Mouse (Mus musculus): Measurements from ENCODE around the gene Kcna10. TPM values are rescaled to one million over a fixed set of nuclear protein-coding genes. Genes with fewer than 3 reads are reported as not detected.

Kcna10 gene
- polyA plus RNA-seq, 1 experiment, result not detected

DNA sequence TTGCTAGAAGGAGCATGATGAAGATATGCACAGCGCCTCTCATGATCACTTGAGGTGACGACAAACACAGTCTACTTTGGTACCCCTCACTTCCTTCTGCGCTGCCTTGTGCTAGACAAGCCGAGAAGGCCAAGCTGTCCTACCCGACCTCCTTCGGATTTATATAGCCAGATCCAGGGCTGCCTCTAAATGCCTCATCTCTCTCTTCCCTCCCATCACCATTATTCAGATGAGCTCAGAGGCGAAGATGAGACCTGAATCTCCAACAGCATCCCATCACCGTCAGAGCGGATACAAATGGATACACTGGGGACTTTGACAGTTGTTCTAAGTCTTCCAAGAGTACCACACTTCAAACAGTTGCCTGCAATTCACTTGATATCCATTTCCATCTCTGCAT is 56.8 kb downstream of the Kcna10 start, which contains the start of gene Prok1:
Prok1 (minus strand) TSS at position 101 of the 400 bp plus-strand sequence.
- Histone ChIP-seq H3K27ac (ENCODE audit: insufficient read depth, low read length) (no peak within 1 kb of the TSS), H3K36me3 (ENCODE audit: control insufficient read depth, insufficient read depth, low read length, poor library complexity, severe bottlenecking) (no peaks in the 10 kb centered on the region), H3K9me3 (replicated peaks; ENCODE audit: control insufficient read depth, insufficient read depth, low read length, poor library complexity, severe bottlenecking) (no peaks in the 10 kb centered on the region), H3K27me3 (ENCODE audit: control insufficient read depth, insufficient read depth, low read length, poor library complexity, severe bottlenecking) (no peaks in the 10 kb centered on the region), H3K9ac (ENCODE audit: low read depth, poor library complexity, severe bottlenecking) (no peak within 1 kb of the TSS), H3K4me3 (ENCODE audit: low read depth, low read length) (no peak within 1 kb of the TSS), H3K4me1 (ENCODE audit: control insufficient read depth, insufficient read depth, low read length) (no peaks in the 10 kb centered on the region)
- no peak for TF ChIP-seq EP300 (IDR thresholded peaks at IDR 0.05; ENCODE audit: insufficient read depth, low read depth, low read length)

DNA sequence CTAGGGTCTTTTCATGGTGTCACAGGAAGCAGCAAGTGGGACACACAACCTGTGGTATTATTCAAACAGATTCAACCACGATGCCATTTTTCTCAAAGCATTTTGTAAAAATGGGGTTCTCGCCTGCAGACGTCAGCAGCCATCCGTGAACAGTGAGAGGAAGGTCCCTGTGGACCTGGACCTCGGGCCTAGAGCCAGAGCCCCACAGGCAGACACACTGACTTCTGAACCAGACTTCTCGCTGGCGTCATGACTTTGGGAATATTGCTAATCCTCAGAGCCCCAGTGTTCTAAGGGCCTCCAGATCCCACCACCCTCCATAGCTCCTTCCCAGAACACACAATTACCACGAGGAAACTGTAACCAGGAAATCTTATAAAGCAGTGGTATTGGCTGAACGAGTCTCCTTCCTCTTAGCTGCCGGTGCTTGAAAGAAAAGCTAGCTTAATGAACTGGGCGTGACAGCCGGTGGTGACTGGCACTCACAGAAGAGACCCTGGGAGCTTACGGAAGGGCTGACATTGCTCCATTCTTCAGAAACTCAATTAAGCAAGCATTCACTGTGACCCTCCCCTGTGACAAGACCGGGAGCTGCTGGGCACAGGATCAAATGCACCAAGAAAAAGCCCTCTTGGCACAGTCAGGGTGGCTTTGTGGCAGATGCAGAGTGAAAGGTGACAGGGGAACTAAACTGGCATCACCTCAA is 58.7 kb downstream of the Kcna10 start:
- Histone ChIP-seq H3K36me3 (ENCODE audit: control insufficient read depth, insufficient read depth, low read length, poor library complexity, severe bottlenecking) (no peaks in the 10 kb centered on the region), H3K9ac (ENCODE audit: low read depth, poor library complexity, severe bottlenecking) (no peak overlapping the region), H3K4me1 (ENCODE audit: control insufficient read depth, insufficient read depth, low read length) (no peaks in the 10 kb centered on the region), H3K27me3 (ENCODE audit: control insufficient read depth, insufficient read depth, low read length, poor library complexity, severe bottlenecking) (no peaks in the 10 kb centered on the region), H3K27ac (ENCODE audit: insufficient read depth, low read length) (no peak overlapping the region), H3K4me3 (ENCODE audit: low read depth, low read length) (no peak overlapping the region), H3K9me3 (replicated peaks; ENCODE audit: control insufficient read depth, insufficient read depth, low read length, poor library complexity, severe bottlenecking) (no peaks in the 10 kb centered on the region)
- TF ChIP-seq EP300 (IDR thresholded peaks at IDR 0.05; ENCODE audit: insufficient read depth, low read depth, low read length), result no peak
- no peak for TF ChIP-seq POLR2A (IDR thresholded peaks at IDR 0.05; ENCODE audit: insufficient read depth, low read length)
- TF ChIP-seq CTCF (IDR thresholded peaks at IDR 0.05; ENCODE audit: low read depth, low read length), result no peak

Other genes with a start within 250 kb of the Kcna10 start
- gene Kcna3, start 146.9 kb upstream of the Kcna10 start, polyA plus RNA-seq (2011; ENCODE audit: insufficient read depth, insufficient read length, low read depth, missing spikeins), result 0.35 and 0.63 TPM in 2 replicates
- 0.15 and 0.35 TPM in 2 replicates for gene Kcna2, start 81.9 kb upstream of the Kcna10 start, polyA plus RNA-seq (2011; ENCODE audit: insufficient read depth, insufficient read length, low read depth, missing spikeins)
- not detected in 2 replicates for gene Cym, start 38.7 kb downstream of the Kcna10 start, polyA plus RNA-seq (2011; ENCODE audit: insufficient read depth, insufficient read length, low read depth, missing spikeins)
- not detected in 2 replicates for gene A630076J17Rik, start 47.6 kb downstream of the Kcna10 start, polyA plus RNA-seq (2011; ENCODE audit: insufficient read depth, insufficient read length, low read depth, missing spikeins)
- not detected in 2 replicates for gene Prok1, start 56.7 kb downstream of the Kcna10 start, polyA plus RNA-seq (2011; ENCODE audit: insufficient read depth, insufficient read length, low read depth, missing spikeins)
- gene Lamtor5, start 95.8 kb downstream of the Kcna10 start, polyA plus RNA-seq (2011; ENCODE audit: insufficient read depth, insufficient read length, low read depth, missing spikeins), result 67.6 and 78.6 TPM in 2 replicates
- 0.64 and 0.88 TPM in 2 replicates for gene Slc16a4, start 108.2 kb downstream of the Kcna10 start, polyA plus RNA-seq (2011; ENCODE audit: insufficient read depth, insufficient read length, low read depth, missing spikeins)
- 51.7 and 53.0 TPM in 2 replicates for gene Rbm15, start 150.6 kb downstream of the Kcna10 start, polyA plus RNA-seq (2011; ENCODE audit: insufficient read depth, insufficient read length, low read depth, missing spikeins)

Measured in ES-Bruce4 (cell line).